Mouse (Mus musculus) E14TG2a.4 (cell line): ENCODE data around the gene Pglyrp2.

Source experiments
- CTCF ChIP-seq: conservative IDR thresholded peaks from 2 replicates; pipeline ENCODE4 v1.5.1; 2014; ENCODE audit warnings: low read length
- POU5F1 ChIP-seq: IDR thresholded peaks from 2 replicates; pipeline ENCODE4 v1.6.1; 2014; ENCODE audit warnings: low read length, borderline replicate concordance

- TF ChIP-seq CTCF: no peak
- TF ChIP-seq POU5F1: no peak
Measured at GRCm38 (mm10) chr17:32402779-32403157, 21.2 kb downstream of the Pglyrp2 start.
